Mouse (Mus musculus): Measurements from ENCODE around the gene Tbx5. TPM values are rescaled to one million over a fixed set of nuclear protein-coding genes. Genes with fewer than 3 reads are reported as not detected.

Gene Tbx5
- total and polyA plus RNA-seq, 3 experiments = not detected

- no peaks in the 10 kb centered on the region for H3K4me1 ChIP-seq (ENCODE audit: control insufficient read depth in 1 of 2, insufficient read depth in 2 of 2, low read length in 2 of 2)
- TF ChIP-seq POLR2AphosphoS5 (IDR thresholded peaks at IDR 0.05; ENCODE audit: borderline replicate concordance, low read depth, low read length) (no peak), POLR2AphosphoS2 (IDR thresholded peaks at IDR 0.05; ENCODE audit: low read length) (no peak), TAL1 (IDR thresholded peaks at IDR 0.05; ENCODE audit: low read length) (no peak)
- no peak overlapping the region for H3K4me3 ChIP-seq (ENCODE audit: control insufficient read depth in 1 of 2, insufficient read depth in 1 of 2, low read depth in 2 of 2, low read length in 2 of 2)
- H3K9ac ChIP-seq (ENCODE audit: control insufficient read depth, low read depth, low read length, poor library complexity, severe bottlenecking) = no peak overlapping the region
- H3K36me3 ChIP-seq (ENCODE audit: control insufficient read depth in 1 of 2, insufficient read depth in 2 of 2, low read length in 2 of 2) = no peaks in the 10 kb centered on the region
- no peaks in the 10 kb centered on the region for H3K9me3 ChIP-seq (replicated peaks; ENCODE audit: insufficient read depth, low read length)
- H3K27me3 ChIP-seq (ENCODE audit: control insufficient read depth in 1 of 2, insufficient read depth in 2 of 2, low read length in 2 of 2) = no peaks in the 10 kb centered on the region
- no peak overlapping the region for H3K27ac ChIP-seq (ENCODE audit: control insufficient read depth, low read depth, low read length)
- DNase-seq (ENCODE audit: low read depth, low spot score) = no peak
- no peaks in the 10 kb centered on the region for H3K79me2 ChIP-seq (ENCODE audit: control insufficient read depth, insufficient read depth, low read length, poor library complexity)
These were observed 1.5 kb downstream of the Tbx5 start for GRCm38 (mm10) chr5:119834031-119834403.

GRCm38 (mm10) chr5:119835053-119835867 is 2.8 kb downstream of the Tbx5 start:
- Histone ChIP-seq H3K9ac (ENCODE audit: control insufficient read depth, low read depth, low read length, poor library complexity, severe bottlenecking) (no peak overlapping the region), H3K4me1 (ENCODE audit: control insufficient read depth in 1 of 2, insufficient read depth in 2 of 2, low read length in 2 of 2) (no peaks in the 10 kb centered on the region), H3K36me3 (ENCODE audit: control insufficient read depth in 1 of 2, insufficient read depth in 2 of 2, low read length in 2 of 2) (no peaks in the 10 kb centered on the region), H3K27me3 (ENCODE audit: control insufficient read depth in 1 of 2, insufficient read depth in 2 of 2, low read length in 2 of 2) (no peaks in the 10 kb centered on the region), H3K27ac (ENCODE audit: control insufficient read depth, low read depth, low read length) (no peak overlapping the region), H3K79me2 (ENCODE audit: control insufficient read depth, insufficient read depth, low read length, poor library complexity) (no peaks in the 10 kb centered on the region), H3K9me3 (replicated peaks; ENCODE audit: insufficient read depth, low read length) (no peaks in the 10 kb centered on the region), H3K4me3 (ENCODE audit: control insufficient read depth in 1 of 2, insufficient read depth in 1 of 2, low read depth in 2 of 2, low read length in 2 of 2) (no peak overlapping the region)
- DNase-seq (ENCODE audit: low read depth, low spot score) = no peak
- TF ChIP-seq ELF1 (IDR thresholded peaks at IDR 0.05; ENCODE audit: low read depth, low read length) (no peak), CHD2 (IDR thresholded peaks at IDR 0.05; ENCODE audit: low read length) (no peak), RCOR1 (IDR thresholded peaks at IDR 0.05; ENCODE audit: low read depth, low read length) (no peak), MEF2A (IDR thresholded peaks at IDR 0.05; ENCODE audit: extremely low read depth, insufficient replicate concordance, low read depth, low read length, poor library complexity, severe bottlenecking) (no peak), USF2 (IDR thresholded peaks at IDR 0.05; ENCODE audit: borderline replicate concordance in 1 of 2, insufficient read depth in 1 of 2, low read depth in 1 of 2, low read length in 2 of 2) (no peak), GABPA (IDR thresholded peaks at IDR 0.05; ENCODE audit: low read depth, low read length) (no peak), NELFE (IDR thresholded peaks at IDR 0.05; ENCODE audit: low read depth, low read length) (no peak)

DNA sequence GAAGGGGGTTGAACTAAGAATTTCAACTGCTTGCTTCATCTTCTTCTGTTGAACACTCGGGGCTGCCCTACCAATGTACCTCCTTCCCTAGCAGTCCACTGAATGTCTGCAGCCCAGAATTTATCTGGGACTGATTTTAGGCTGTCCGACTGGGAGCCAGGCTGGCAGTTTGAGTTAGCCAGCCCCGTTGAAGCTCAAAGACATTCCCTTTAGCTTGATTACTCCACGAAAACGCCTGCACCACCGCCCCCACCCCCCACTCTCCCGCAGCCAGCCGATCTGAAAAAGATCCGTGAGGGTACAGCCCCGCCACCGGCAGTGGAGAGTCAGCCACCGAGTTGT is 3.4 kb downstream of the Tbx5 start:
- Histone ChIP-seq H3K36me3 (ENCODE audit: control insufficient read depth in 1 of 2, insufficient read depth in 2 of 2, low read length in 2 of 2) (no peaks in the 10 kb centered on the region), H3K9ac (ENCODE audit: control insufficient read depth, low read depth, low read length, poor library complexity, severe bottlenecking) (no peak overlapping the region), H3K4me3 (ENCODE audit: control insufficient read depth in 1 of 2, insufficient read depth in 1 of 2, low read depth in 2 of 2, low read length in 2 of 2) (no peak overlapping the region), H3K9me3 (replicated peaks; ENCODE audit: insufficient read depth, low read length) (no peaks in the 10 kb centered on the region), H3K27me3 (ENCODE audit: control insufficient read depth in 1 of 2, insufficient read depth in 2 of 2, low read length in 2 of 2) (no peaks in the 10 kb centered on the region), H3K27ac (ENCODE audit: control insufficient read depth, low read depth, low read length) (no peak overlapping the region), H3K79me2 (ENCODE audit: control insufficient read depth, insufficient read depth, low read length, poor library complexity) (no peaks in the 10 kb centered on the region), H3K4me1 (ENCODE audit: control insufficient read depth in 1 of 2, insufficient read depth in 2 of 2, low read length in 2 of 2) (no peaks in the 10 kb centered on the region)
- no peak for TF ChIP-seq ZKSCAN1 (IDR thresholded peaks at IDR 0.05; ENCODE audit: low read depth, low read length)
- TF ChIP-seq E2F4 (IDR thresholded peaks at IDR 0.05; ENCODE audit: borderline replicate concordance, low read depth, low read length) = no peak
- TF ChIP-seq UBTF (IDR thresholded peaks at IDR 0.05; ENCODE audit: borderline replicate concordance, insufficient read depth, low read depth, low read length) = no peak
- TF ChIP-seq MYB (IDR thresholded peaks at IDR 0.05; ENCODE audit: low read depth, low read length) = no peak
- TF ChIP-seq POLR2AphosphoS5 (IDR thresholded peaks at IDR 0.05; ENCODE audit: borderline replicate concordance, low read depth, low read length) = no peak
- no peak for DNase-seq (ENCODE audit: low read depth, low spot score)
